Mouse (Mus musculus): ENCODE results near the gene Mpped1. TPM values are rescaled to one million over a fixed set of nuclear protein-coding genes. Genes with fewer than 3 reads are reported as not detected.

Gene Mpped1
- total RNA-seq, 2 experiments from 2014 or later, result not detected

DNA sequence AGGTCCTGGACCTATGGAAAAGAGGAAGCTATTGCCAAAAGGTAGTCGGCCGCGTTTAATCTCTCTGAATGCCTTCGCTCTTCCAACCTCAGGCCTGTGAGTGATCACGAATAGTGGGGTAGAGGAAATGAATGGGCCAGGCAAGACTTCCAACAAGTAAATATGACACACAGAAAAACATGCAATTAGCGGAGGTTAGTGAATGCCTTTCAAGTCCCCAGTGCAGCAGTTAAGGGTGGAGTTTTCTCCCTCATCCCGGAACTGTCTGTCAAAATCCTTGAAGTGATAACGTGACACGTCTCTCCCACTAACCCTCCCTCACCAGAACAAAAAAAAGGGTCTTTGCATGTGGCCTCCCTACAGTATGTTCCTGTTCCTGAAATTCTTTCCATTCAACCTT, 3.0 kb downstream of the Mpped1 start:
- no peak for ATAC-seq (replicated peaks; ENCODE audit: low FRiP score, poor library complexity, severe bottlenecking)

DNA sequence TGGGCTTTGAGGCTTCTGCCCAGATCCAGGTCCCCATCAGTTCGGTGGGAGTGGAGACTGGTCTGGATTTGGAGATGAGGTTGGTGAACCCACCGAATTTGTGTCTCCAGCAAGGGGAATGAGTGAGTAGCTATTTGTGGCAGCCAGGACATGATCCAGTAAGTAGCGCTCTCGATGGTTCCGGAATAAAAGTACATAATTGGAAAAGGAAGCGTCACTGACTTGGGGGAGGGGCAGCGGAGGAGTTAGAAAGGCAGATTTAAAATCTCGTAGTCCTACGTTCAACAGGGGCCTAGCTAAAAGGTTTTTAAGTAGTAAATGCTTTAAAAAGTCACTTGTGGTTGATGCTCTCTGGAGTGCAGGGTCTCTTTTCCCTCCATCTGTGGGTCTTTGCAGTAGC, 5.5 kb downstream of the Mpped1 start:
- ATAC-seq (replicated peaks; ENCODE audit: low FRiP score, poor library complexity, severe bottlenecking), result no peak

DNA sequence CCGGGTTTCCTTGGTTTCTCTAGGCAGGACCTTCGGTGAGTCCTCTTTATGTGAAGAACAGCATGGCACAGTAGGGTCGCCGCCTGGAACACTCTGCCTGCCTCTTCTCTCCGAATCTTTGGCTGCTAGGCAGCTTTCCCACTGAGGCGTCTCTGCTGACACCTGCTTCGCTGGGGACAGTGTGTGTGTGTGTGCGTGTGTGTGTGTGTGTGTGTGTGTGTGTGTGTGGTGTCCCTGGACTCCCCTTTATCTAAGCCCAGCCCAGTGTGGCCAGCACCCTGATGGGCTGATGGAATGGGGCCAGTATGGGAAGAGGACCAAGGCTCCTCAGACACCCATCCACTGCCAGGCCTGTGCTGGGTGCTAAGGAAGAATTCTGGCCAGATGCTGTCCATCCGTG, 9.8 kb downstream of the Mpped1 start:
- no peak for ATAC-seq (replicated peaks; ENCODE audit: low FRiP score, poor library complexity, severe bottlenecking)

DNA sequence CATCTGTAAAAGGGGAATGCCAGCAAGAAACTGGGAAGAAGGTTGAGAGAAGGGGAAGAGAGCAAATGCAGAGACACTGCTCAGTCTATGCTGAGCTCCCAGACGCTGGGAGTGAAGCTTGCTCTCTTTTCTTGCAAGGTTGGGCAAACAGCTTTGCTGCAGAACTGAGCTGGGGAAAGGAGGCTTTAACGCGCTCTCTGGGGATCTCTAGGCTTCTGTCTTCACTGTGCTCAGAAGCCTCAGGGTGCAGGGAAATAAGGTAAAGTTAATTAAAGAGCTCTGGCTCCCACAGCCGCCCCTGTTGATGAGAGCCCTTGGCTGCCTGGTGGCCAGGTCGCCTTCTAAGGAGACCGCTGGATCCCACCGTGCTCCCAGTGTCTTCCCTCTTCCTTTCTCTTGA, 17.7 kb downstream of the Mpped1 start:
- ATAC-seq (replicated peaks; ENCODE audit: low FRiP score, poor library complexity, severe bottlenecking), result no peak

DNA sequence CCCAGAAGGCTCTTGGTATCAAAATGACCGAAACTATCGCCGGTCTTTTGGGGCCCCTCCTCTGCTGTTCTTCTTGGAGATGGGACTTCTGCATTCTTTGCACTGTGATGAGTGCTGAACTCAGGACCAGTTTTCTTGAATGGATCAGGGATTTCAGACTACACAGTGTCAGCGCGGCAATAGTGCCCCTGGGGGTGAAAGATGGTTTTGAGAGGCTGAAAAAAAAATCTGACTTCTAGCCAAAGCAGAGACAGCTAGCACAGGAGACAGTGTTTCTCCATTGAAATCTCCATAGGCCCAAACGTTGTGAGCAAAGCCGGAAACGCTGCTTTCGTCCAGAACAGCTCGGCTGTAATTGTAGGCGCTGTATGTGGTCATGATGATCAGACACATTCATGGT, 19.7 kb downstream of the Mpped1 start:
- ATAC-seq (replicated peaks; ENCODE audit: low FRiP score, poor library complexity, severe bottlenecking), result no peak

DNA sequence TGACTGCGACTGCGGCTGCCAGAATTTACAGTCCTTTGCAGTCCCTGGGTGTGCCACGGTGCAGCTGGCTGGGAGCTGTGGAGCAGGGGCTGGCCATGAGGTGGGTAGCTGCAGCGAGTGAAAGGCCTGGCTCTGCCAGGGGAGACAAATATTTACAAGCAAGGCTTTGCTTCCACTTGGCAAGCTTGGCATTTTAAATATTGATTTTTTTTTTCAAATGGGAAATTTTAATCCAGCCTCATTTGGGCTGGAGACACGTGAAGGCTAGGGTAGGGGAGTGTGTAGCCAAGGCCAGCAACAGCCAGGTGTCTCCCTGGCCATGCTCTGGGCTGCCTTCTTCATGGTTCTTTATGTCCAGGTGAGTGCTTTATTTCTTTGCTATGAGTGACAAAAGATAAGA, 21.7 kb downstream of the Mpped1 start:
- ATAC-seq (replicated peaks; ENCODE audit: low FRiP score, poor library complexity, severe bottlenecking), result no peak

DNA sequence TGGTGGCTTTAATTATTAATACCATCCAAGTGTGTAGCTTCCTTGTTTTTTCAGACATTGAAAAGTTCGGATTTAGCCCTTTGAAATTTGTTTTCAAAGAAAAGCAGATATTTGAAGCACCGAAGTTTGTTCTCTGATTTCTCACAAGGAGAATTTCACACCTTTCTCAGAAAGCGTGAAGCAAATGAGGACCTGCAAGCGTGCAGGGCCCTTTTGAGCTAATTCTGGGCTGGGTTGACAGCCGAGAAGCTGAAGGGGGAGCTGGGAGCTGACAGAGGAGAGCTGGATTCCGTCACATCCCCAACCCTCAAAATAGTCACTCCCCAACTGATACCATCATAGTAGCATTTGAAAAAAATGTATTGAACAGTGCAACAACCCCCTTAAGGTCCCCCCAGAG, 34.8 kb downstream of the Mpped1 start:
- ATAC-seq (replicated peaks; ENCODE audit: low FRiP score, poor library complexity, severe bottlenecking), result no peak

DNA sequence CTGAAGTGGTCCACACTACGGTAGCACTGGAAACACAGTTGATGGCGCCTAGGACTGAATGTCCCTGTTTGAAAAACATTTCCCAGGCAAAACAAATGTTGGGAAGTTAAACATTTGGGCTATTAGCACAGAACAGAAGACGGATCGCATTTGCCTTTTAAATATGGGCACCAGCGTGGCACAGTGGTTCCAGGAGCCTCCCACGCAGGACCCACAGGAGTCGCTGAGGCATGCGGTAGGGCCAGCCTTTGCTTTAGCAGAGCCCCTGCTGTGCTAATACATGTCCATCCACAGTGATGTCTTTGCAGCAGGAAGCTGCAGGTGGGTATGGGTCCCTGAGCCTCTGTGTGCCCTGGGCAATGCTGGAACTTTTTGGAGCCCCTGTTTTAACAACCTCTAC, 48.7 kb downstream of the Mpped1 start:
- no peak for ATAC-seq (replicated peaks; ENCODE audit: low FRiP score, poor library complexity, severe bottlenecking)

DNA sequence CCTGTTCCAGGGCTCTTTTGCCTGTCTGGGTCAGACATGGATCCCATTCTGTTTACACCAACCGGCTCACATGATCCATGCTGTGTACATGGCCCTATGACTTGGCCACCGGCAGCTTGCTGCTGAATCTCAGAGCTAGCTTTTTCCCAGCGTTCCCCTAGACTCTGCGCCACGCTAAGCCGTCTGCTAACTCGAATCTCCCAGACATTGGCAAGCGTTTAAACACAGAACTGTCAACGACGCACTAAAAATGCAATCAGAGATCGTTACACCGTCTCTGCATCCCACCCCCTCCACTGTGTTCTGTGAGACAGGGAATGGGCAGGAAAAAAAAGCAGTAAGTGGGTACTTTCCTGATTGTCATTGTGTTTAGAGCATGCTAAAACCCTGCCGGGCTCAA, 50.0 kb downstream of the Mpped1 start:
- no peak for ATAC-seq (replicated peaks; ENCODE audit: low FRiP score, poor library complexity, severe bottlenecking)

DNA sequence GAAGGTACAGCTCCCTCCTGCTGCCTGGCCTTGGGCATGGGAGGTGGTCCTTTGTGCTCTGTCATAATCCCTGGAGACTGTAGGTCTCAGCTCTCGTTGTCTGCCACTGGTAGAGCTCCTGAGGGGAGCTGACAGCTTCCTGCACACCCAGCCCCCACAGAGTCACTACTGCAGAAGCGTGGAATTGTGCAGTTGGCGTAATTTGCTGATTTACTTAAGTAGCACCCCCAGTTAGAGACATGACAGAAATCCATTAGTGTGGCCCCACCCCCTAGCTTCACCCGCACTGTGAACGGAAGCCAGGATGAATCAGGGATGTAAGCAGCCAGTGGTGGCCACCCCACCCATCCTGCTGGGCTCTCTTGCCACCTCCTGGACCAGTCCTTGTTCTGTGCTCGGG, 53.0 kb downstream of the Mpped1 start:
- no peak for ATAC-seq (replicated peaks; ENCODE audit: low FRiP score, poor library complexity, severe bottlenecking)

DNA sequence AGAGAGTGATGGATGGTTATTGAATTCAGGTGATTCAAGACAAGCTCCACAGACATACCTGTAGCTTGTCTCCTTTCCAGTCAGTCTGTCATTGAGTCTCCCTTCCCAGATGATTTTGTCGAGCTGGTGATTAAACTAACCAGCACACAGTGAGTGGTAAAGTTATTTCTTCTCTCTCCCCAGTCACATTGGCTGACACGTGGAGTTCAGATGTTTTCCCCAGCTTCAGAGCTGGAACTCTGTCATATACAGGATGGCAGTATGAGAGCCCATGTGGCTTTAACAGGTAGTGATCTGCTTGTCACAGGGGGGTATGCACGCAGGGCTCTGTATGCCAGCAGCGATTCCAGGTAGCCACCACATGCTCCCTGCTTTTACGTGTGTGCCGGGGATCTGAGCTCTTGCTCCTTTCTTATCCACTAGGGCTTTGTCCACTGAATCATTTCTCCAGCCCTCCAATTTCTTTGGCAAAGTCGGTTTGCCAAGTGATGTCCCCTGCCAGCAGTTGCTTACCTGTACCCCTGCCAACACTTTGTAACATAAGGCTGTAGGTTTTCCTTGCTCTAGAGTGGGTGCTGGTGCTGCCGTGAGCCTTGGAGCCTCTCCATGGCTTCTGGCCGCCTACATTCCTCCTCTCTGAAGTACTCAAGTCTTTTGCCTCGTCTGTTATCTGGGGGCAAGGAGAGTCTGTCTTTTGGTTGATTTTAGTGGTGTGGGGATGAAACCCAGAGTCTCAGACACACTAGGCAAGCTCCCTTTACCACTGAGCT, 61.9 kb downstream of the Mpped1 start:
- no peak for ATAC-seq (replicated peaks; ENCODE audit: low FRiP score, poor library complexity, severe bottlenecking)

DNA sequence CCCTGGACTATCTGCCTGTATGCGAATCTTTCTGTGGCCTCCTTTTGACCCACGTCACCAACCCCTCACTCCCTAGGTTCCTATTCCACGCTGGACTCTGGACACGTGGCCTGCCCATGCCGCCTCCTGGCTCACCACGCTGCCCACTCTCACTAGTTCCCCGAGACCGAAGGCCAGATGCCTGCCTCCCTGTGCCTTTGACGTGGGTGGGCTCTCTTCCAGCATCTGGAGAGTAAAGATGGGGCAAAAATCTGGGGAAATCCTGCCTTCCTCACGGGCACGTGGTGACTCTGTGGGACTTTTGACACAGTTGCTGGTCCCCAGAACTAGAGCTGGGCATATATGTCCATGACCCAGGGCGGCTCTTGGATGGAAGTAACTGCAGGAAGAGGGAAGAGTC, 63.2 kb downstream of the Mpped1 start:
- no peak for ATAC-seq (replicated peaks; ENCODE audit: low FRiP score, poor library complexity, severe bottlenecking)

DNA sequence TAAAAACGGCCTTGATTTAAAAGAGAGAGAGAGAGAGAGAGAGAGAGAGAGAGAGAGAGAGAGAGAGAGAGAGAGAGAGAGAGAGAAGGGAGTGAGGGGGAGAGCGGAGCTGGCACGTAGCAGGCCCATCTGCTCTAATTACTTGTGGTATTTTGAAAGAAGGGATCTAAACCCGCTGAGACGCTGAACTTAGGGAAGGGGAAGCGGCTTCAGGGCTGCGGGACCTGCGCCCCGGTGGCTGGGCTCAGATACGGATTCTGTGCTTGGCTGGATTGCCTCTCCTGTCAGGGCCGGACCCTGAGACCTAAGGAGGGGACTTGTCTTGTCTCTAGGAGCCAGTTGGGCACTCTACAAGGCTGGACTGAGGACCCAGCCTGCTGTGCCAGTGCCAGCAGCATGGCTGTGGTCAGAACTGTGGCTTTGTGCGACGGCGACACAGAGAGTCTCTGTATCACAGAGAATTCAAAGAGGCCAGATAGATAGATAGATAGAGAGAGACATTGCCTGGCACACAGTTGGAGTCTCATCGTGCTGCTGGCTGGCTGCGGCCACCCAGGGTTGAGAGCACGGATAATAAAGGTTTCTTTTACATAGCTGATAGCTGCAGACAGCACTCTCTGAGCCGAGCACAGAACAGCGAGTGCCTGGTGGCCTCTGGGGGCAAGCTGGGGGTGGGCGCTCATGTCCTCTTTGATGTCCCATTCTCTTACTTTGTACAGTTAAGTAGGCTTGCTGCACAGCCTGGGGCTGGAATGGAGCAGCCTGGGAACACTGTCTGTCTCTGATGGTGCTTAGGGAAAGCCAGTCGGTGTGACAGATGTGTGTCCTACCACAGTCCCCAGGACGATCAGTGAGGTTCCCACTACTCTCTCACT, 63.9 kb downstream of the Mpped1 start:
- no peak for ATAC-seq (replicated peaks; ENCODE audit: low FRiP score, poor library complexity, severe bottlenecking)

DNA sequence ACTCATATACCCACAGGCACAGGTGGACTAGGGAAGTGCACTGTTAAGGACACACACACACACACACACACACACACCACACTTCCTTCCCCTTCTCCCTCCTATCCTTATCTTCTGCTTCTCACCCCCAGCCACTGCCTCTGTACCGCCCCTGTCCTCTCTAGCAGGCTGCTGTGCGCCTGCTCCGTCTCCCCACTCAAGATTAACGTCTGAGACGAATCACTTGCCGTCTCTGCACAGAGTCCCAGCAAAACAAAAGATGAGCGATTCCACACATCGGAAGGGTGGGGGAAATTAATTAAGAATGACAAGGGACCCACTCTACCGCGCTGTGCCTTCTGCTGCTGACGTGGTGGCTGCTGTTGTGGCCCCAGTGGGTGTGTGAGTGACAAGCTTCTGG, 66.5 kb downstream of the Mpped1 start:
- ATAC-seq (replicated peaks; ENCODE audit: low FRiP score, poor library complexity, severe bottlenecking), result no peak

DNA sequence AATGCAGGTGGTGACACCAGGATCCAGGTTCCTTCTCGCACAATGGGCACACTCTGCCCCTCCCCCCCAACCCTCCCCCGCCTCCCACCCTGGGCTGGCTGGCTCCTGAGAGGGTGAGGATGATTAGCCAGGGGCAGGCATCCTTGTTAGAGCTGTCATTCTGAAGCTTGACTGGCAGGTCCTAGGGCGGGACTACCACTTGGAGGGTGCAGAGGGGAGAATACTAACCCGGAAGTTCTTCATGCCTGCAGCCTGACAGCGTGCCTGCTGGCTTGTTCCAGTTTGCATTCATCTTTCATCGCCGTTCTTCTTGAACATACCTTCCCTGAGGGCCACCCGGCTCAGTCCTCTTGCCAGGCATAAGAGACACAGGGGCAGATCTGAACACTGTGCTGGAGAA, 67.3 kb downstream of the Mpped1 start:
- no peak for ATAC-seq (replicated peaks; ENCODE audit: low FRiP score, poor library complexity, severe bottlenecking)

DNA sequence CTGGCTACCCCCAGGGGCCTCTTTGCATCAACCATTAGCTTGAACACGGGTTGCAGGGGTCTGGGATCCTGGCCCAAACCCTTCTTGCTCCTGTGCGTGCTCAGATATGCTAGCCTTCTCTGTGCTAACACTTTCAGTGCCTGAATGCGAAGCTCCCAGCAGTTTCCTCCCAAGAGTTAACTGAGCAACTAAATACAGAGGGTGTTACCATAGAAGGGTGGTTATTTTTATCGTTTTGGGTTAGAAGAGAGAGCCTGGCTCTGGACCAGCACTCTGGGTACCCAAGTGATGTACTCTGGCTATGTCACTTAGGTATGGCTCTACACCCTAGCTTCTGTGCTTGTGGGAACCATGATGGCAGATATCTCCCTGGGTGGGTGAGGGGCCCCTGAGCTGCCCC, 68.2 kb downstream of the Mpped1 start:
- no peak for ATAC-seq (replicated peaks; ENCODE audit: low FRiP score, poor library complexity, severe bottlenecking)

DNA sequence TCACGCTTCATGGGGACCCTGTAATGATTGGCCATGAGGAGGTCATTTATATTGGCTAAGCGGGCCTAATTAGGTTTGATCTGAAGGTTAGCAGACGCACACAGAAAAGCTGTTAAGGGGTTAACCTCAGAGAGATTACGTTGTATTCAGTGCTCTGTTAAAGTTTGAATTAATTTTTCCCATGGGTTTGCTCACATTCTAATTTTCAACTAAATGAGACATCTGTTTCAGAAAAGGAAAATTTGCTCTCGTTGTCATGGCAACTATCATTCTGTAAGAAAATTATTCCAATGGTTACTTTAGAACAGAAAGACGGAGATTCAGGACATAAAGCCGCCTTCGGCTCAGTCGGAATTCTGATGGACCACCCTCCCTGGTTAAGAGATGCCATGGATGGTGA, 68.9 kb downstream of the Mpped1 start:
- ATAC-seq (replicated peaks; ENCODE audit: low FRiP score, poor library complexity, severe bottlenecking), result no peak

DNA sequence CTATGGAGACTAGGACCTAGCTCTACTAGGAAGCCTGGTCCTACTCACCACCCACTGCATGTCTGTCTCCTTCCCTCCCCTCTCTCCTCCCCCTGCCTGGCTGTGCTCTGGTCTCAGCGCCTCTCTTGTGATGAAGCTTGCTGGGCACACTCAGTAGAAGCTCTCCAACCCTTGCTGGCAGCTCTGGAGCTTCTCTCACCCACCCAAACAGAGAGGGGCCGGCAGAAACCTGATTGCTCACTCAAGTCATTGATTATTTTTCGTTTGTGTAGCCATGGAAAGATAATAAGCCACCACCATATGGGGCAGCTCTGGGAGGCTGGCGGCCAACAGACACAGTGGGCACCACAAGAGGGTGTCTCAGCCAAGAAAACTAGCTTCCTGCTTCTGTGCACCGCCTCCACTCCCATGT, 74.1 kb downstream of the Mpped1 start:
- ATAC-seq (replicated peaks; ENCODE audit: low FRiP score, poor library complexity, severe bottlenecking), result no peak

DNA sequence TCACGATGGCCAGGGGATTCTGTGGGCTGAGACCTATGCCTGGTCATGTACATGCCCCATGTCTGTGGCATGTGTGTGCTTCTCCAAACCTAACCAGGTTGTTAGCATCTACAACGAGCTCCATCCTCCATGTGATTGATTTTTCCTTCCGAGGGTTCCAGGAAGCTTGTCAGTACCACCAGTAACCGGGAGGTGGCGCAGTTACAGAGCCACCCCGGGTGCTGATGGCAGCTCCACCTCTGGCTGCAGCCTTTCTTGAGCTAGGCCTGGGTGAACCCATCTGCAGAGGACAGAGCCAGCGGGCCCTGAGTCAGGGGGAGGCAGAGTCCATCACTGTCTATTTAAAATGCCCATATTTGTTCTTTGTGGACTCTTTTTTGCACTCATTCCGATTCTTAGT, 77.9 kb downstream of the Mpped1 start:
- ATAC-seq (replicated peaks; ENCODE audit: low FRiP score, poor library complexity, severe bottlenecking), result 0 out of 2 replicates have a peak, but pooled peaks have one; percentile 47

DNA sequence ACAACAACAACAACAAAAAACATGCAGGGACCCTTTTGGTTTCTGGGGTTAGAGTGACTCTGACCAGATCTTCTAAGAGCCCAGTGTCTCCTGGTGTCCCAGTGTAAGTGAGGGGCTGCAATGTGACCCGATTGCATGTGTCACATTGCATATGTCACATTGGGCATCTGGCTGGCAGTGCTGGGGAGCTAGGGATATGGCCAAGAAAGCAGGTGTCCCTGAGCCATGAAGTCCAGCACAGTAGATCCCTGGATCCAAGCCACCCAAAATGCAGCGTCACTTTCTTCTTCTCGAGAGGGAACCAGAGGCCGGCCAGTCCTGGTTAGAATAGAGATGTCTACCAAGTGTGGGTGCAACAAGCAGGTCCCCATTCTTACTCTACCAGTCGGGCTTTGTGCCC, 86.4 kb downstream of the Mpped1 start:
- ATAC-seq (replicated peaks; ENCODE audit: low FRiP score, poor library complexity, severe bottlenecking), result no peak

DNA sequence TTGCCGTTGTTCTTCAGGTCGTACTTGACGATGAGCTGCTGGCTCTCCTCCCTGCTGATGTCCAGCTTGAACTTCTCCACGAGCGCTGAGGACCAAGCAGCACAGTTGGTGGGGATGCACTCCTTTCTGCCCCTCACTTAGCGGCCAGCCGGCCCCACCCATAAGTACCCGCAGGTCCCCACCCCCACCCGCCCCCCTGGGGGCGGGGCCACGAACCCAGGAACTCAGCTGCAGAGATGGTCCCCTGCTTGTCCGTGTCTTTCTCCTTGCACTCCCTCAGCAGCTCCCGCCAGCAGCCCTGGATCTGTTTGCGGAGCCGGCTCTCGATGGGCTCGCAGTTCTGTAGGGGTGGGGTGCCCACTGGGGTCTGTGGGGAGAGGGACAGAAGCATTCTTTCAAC, 91.7 kb downstream of the Mpped1 start:
- no peak for ATAC-seq (replicated peaks; ENCODE audit: low FRiP score, poor library complexity, severe bottlenecking)
